In the genomic region with DNA sequence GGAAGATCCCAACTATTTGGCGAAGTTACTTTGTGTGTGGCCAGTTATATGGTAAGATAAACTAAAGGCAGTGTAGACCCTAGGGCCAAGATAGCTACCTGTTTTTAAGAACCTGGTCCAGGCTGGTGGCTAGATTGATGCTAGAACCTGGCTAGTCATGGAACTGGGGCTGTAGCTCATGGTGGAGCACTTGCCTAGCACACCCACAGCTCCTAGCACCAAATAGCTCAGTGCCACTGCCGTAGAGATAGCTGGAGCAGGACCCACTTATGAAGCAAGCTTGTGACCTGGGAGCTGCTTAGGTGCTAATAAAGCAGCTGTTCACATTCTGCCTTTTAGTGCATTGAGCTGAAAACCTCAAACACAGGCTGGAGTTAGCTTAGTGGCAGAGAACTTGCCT, we compare ENCODE assay signal across 22 mouse cellular contexts. TPM values are rescaled to one million over a fixed set of nuclear protein-coding genes. Genes with fewer than 3 reads are reported as not detected.
A peak's percentile ranks its signal among the peaks of the same experiment; 100 is the strongest.
DNase-seq lines count a peak whose midpoint lies in the region; ATAC-seq lines count a peak whose summit lies in the region.
"Had no signal": no experiment of that assay in that cellular context is flagged by ENCODE, and none has a peak within 500 bp of the region (broad histone marks: within the 10 kb centered on the region; RNA-seq: fewer than 3 reads in every experiment).

No protein-coding gene starts in this region.

- intact Hi-C loops in heart, postnatal 14 days (cut with DNase I) = no loop called here

- no peak overlapping the region for H3K4me3 ChIP-seq in heart, embryonic 16.5 days (ENCODE audit: low read length)
- no peak overlapping the region for H3K4me3 ChIP-seq in brown adipose tissue, adult 24 weeks (ENCODE audit: insufficient read depth, low read depth, low read length)
- H3K4me3 ChIP-seq: embryonic facial prominence, embryonic 13.5 days; forebrain, embryonic 10.5 days; hindbrain, embryonic 15.5 days; left cerebral cortex, adult 2 months had no signal

- no peak overlapping the region for H3K4me2 ChIP-seq in heart, embryonic 16.5 days (ENCODE audit: low read depth, low read length)
- H3K4me2 ChIP-seq: embryonic facial prominence, embryonic 13.5 days; hindbrain, embryonic 15.5 days had no signal

- no peak for DNase-seq in heart, postnatal 14 days
- DNase-seq in lung, postnatal 4 days = no peak
- DNase-seq in adrenal gland, postnatal 25 days = no peak
- no peak for DNase-seq in frontal cortex, adult 2 months (ENCODE audit: extremely low spot score in 1 of 2, low spot score in 1 of 2)
- DNase-seq: adrenal gland, postnatal 14 days; cerebellum, adult 8-10 months; gastrocnemius, postnatal 14 days; kidney, adult 11 months; lung, adult 18-20 months; midbrain, embryonic 14.5 days had no signal

- no peak overlapping the region for H3K9ac ChIP-seq in heart, embryonic 16.5 days (ENCODE audit: low read length)
- H3K9ac ChIP-seq: embryonic facial prominence, embryonic 13.5 days; hindbrain, embryonic 15.5 days had no signal

- H3K27me3 ChIP-seq in heart, embryonic 16.5 days (ENCODE audit: control insufficient read depth, insufficient read depth, low read length) = no peaks in the 10 kb centered on the region
- H3K27me3 ChIP-seq: embryonic facial prominence, embryonic 13.5 days; hindbrain, embryonic 15.5 days had no signal

- H3K9me3 ChIP-seq in heart, embryonic 16.5 days (replicated peaks; ENCODE audit: control insufficient read depth, low read length) = no peaks in the 10 kb centered on the region
- H3K9me3 ChIP-seq: embryonic facial prominence, embryonic 13.5 days; forebrain, embryonic 10.5 days; hindbrain, embryonic 15.5 days had no signal

- WGBS in heart, embryonic 16.5 days = 66% methylated on average over 2 of the region's 2 CpGs

- H3K36me3 ChIP-seq in heart, embryonic 16.5 days (ENCODE audit: control insufficient read depth, insufficient read depth) = peaks cover 10% of the 10 kb centered on the region; the same call in 1 of the 2 replicates

- H3K27ac ChIP-seq in heart, embryonic 16.5 days (ENCODE audit: low read length) = peak overlapping the region; percentile 64
- peak overlapping the region; percentile 1; the same call in 1 of the 2 replicates for H3K27ac ChIP-seq in brown adipose tissue, adult 24 weeks (replicated peaks; ENCODE audit: low read depth, low read length)
- H3K27ac ChIP-seq: embryonic facial prominence, embryonic 13.5 days; forebrain, embryonic 10.5 days; hindbrain, embryonic 15.5 days; kidney, postnatal 0 days; left cerebral cortex, adult 2 months had no signal

- H3K4me1 ChIP-seq in heart, embryonic 16.5 days (ENCODE audit: control insufficient read depth, insufficient read depth, low read length) = peaks cover 27% of the 10 kb centered on the region
- H3K4me1 ChIP-seq in brown adipose tissue, adult 24 weeks (ENCODE audit: control insufficient read depth, insufficient read depth, insufficient read length, low read length) = no peaks in the 10 kb centered on the region
- H3K4me1 ChIP-seq: embryonic facial prominence, embryonic 13.5 days; forebrain, embryonic 10.5 days; hindbrain, embryonic 15.5 days had no signal

- no peak for ATAC-seq in heart, embryonic 16.5 days (replicated peaks; ENCODE audit: extremely low read depth, insufficient read depth, low FRiP score)
- ATAC-seq in CD4-positive, CD25-positive, alpha-beta regulatory T cell, adult 4 months = peak; percentile 50
- peak; percentile 68 for ATAC-seq in megakaryocyte progenitor cell, adult 5-6 weeks (replicated peaks; ENCODE audit: poor library complexity)

RNA-seq across cellular contexts. Expression of a gene that starts 6.8 kb away (rescaled TPM):
- polyA plus RNA-seq in heart, embryonic 16.5 days (2015; fragmentation: Nextera tagmentation; extraction: Ambion mirVana) = 2.3 and 4.6 TPM in 2 replicates
- total RNA-seq in heart, postnatal 14 days (2021) = 1 to 10 TPM in 1 of 2 experiments, not detected in 1; 1.2 TPM
- not detected for polyA plus RNA-seq in CD4-positive, CD25-positive, alpha-beta regulatory T cell, adult 4 months (2017; shearing (Covaris generic))
- 2.9 TPM in 1 of 2 replicates, not detected in the other for polyA plus RNA-seq in brown adipose tissue, adult 24 weeks (2012; ENCODE audit: insufficient read depth, insufficient read length, missing spikeins)
- not detected in 2 replicates for total RNA-seq in megakaryocyte progenitor cell, adult 5-6 weeks (2015)
- total RNA-seq in megakaryocyte progenitor cell, adult 5-6 weeks (2017) = not detected in 2 replicates
- not detected in 2 replicates for total RNA-seq in adrenal gland, postnatal 25 days (2021)
- polyA plus RNA-seq in frontal cortex, adult 2 months (2012; rRNA removed) = not detected in 2 replicates
- total RNA-seq: adrenal gland, postnatal 14 days; gastrocnemius, postnatal 14 days; left cerebral cortex, adult 2 months had no signal
- polyA plus RNA-seq: embryonic facial prominence, embryonic 13.5 days; forebrain, embryonic 10.5 days; hindbrain, embryonic 15.5 days; kidney, postnatal 0 days; limb, embryonic 11.5 days; midbrain, embryonic 14.5 days; urinary bladder, adult 2 months had no signal

RNA-seq across cellular contexts. Expression of a gene that starts 6.9 kb away (rescaled TPM):
- polyA plus RNA-seq in heart, embryonic 16.5 days (2015; fragmentation: Nextera tagmentation; extraction: Ambion mirVana) = 256 and 261 TPM in 2 replicates
- 100 to 1,000 TPM; 227 to 256 TPM for total RNA-seq in heart, postnatal 14 days (2021)
- 100 to 1,000 TPM; 203 to 275 TPM for polyA plus RNA-seq in CD4-positive, CD25-positive, alpha-beta regulatory T cell, adult 4 months (2017; shearing (Covaris generic))
- polyA plus RNA-seq in brown adipose tissue, adult 24 weeks (2012; ENCODE audit: insufficient read depth, insufficient read length, missing spikeins) = 1,266 and 1,331 TPM in 2 replicates
- total RNA-seq in megakaryocyte progenitor cell, adult 5-6 weeks (2015) = 95.3 and 110 TPM in 2 replicates
- 294 and 340 TPM in 2 replicates for total RNA-seq in megakaryocyte progenitor cell, adult 5-6 weeks (2017)
- 271 and 273 TPM in 2 replicates for total RNA-seq in adrenal gland, postnatal 25 days (2021)
- polyA plus RNA-seq in frontal cortex, adult 2 months (2012; rRNA removed) = 264 and 278 TPM in 2 replicates

RNA-seq across cellular contexts. Expression of a gene that starts 8.4 kb away (rescaled TPM):
- polyA plus RNA-seq in heart, embryonic 16.5 days (2015; fragmentation: Nextera tagmentation; extraction: Ambion mirVana) = 421 and 423 TPM in 2 replicates
- total RNA-seq in heart, postnatal 14 days (2021) = 100 to 1,000 TPM; 542 to 580 TPM
- 1 to 10 TPM; 2.3 to 6.2 TPM for polyA plus RNA-seq in CD4-positive, CD25-positive, alpha-beta regulatory T cell, adult 4 months (2017; shearing (Covaris generic))
- polyA plus RNA-seq in brown adipose tissue, adult 24 weeks (2012; ENCODE audit: insufficient read depth, insufficient read length, missing spikeins) = 15.5 and 17.0 TPM in 2 replicates
- 0.27 and 0.62 TPM in 2 replicates for total RNA-seq in megakaryocyte progenitor cell, adult 5-6 weeks (2015)
- not detected in 2 replicates for total RNA-seq in megakaryocyte progenitor cell, adult 5-6 weeks (2017)
- 1.5 TPM in 2 replicates for total RNA-seq in adrenal gland, postnatal 25 days (2021)
- polyA plus RNA-seq in frontal cortex, adult 2 months (2012; rRNA removed) = 0.90 and 1.1 TPM in 2 replicates

RNA-seq across cellular contexts. Expression of a gene that starts 11.7 kb away (rescaled TPM):
- polyA plus RNA-seq in heart, embryonic 16.5 days (2015; fragmentation: Nextera tagmentation; extraction: Ambion mirVana) = 0.12 and 0.50 TPM in 2 replicates
- under 1 TPM; 0.10 TPM for total RNA-seq in heart, postnatal 14 days (2021)
- polyA plus RNA-seq in CD4-positive, CD25-positive, alpha-beta regulatory T cell, adult 4 months (2017; shearing (Covaris generic)) = under 1 TPM in 1 of 2 experiments, not detected in 1; 0.24 TPM
- not detected in 2 replicates for polyA plus RNA-seq in brown adipose tissue, adult 24 weeks (2012; ENCODE audit: insufficient read depth, insufficient read length, missing spikeins)
- total RNA-seq in megakaryocyte progenitor cell, adult 5-6 weeks (2015) = not detected in 2 replicates
- total RNA-seq in megakaryocyte progenitor cell, adult 5-6 weeks (2017) = not detected in 2 replicates
- 0.36 and 0.48 TPM in 2 replicates for total RNA-seq in adrenal gland, postnatal 25 days (2021)
- 0.80 and 0.86 TPM in 2 replicates for polyA plus RNA-seq in frontal cortex, adult 2 months (2012; rRNA removed)
- total RNA-seq: gastrocnemius, postnatal 14 days had no signal

RNA-seq across cellular contexts. Expression of a gene that starts 59.0 kb away (rescaled TPM):
- 0.09 TPM in 1 of 2 replicates, not detected in the other for polyA plus RNA-seq in heart, embryonic 16.5 days (2015; fragmentation: Nextera tagmentation; extraction: Ambion mirVana)
- total RNA-seq in heart, postnatal 14 days (2021) = not detected
- not detected for polyA plus RNA-seq in CD4-positive, CD25-positive, alpha-beta regulatory T cell, adult 4 months (2017; shearing (Covaris generic))
- polyA plus RNA-seq in brown adipose tissue, adult 24 weeks (2012; ENCODE audit: insufficient read depth, insufficient read length, missing spikeins) = not detected in 2 replicates
- total RNA-seq in megakaryocyte progenitor cell, adult 5-6 weeks (2015) = not detected in 2 replicates
- total RNA-seq in megakaryocyte progenitor cell, adult 5-6 weeks (2017) = not detected in 2 replicates
- not detected in 2 replicates for total RNA-seq in adrenal gland, postnatal 25 days (2021)
- not detected in 2 replicates for polyA plus RNA-seq in frontal cortex, adult 2 months (2012; rRNA removed)
- total RNA-seq: gastrocnemius, postnatal 14 days; layer of hippocampus, adult 8-10 months; left cerebral cortex, adult 2 months had no signal
- polyA plus RNA-seq: embryonic facial prominence, embryonic 13.5 days; forebrain, embryonic 10.5 days; hindbrain, embryonic 15.5 days; limb, embryonic 11.5 days; midbrain, embryonic 14.5 days had no signal

Comparison
In these comparisons a context has a peak if more than half of its experiments do, and no peak if none do; other contexts are left out.
1. RNA of a gene that starts 8.4 kb away (polyA plus RNA-seq): 421 to 423 TPM in heart, embryonic 16.5 days; 15.5 to 17.0 TPM in brown adipose tissue, adult 24 weeks, 2.3 to 6.2 TPM in CD4-positive, CD25-positive, alpha-beta regulatory T cell, adult 4 months and 0.90 to 1.1 TPM in frontal cortex, adult 2 months; every median in the first group is over 10 times any median in the second.